Mouse (Mus musculus) CD4-positive naive resting alpha-beta T cell, adult 57 days (primary cell): ENCODE results near the gene Dhtkd1. TPM values are rescaled to one million over a fixed set of nuclear protein-coding genes. Genes with fewer than 3 reads are reported as not detected.

ENCODE experiments used
- total RNA-seq: library from RNA; stranded (reverse); gene quantifications from one replicate; pipeline ENCODE4 v1.2.4, GENCODE M21; 2023

Gene Dhtkd1
- total RNA-seq = not detected

DNA sequence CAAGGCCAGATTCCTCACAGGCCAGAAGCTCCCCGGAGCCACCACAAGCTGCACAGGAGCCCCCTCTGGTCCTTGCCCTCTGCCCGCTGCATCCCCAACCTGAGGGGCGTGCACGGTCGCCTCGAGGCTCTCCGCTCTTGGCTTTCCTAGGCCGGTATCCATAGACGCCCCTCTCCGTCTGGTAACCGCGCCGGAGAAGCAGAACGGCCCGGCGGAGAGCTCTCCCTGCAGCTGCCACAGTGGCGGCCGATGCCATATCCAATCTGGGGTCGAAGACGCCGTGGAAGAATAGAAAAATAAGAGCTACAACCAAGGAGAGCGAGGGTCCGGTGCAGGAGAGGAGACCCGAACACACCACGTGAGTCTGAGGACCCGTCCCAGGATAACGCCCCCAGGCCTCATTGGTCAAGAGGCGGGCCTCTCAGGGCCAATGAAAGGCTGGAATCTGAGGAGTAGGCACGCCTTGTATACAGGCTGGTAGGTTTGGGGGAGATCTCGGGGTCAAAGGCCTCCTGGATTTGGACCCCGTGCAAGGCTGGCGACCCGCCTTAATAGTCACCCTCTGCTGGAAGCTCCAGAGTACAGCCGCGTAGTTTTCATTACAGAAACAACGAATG lies at the start of gene Dhtkd1:
Dhtkd1 (minus strand) TSS at position 377 of the 617 bp plus-strand sequence.

DNA sequence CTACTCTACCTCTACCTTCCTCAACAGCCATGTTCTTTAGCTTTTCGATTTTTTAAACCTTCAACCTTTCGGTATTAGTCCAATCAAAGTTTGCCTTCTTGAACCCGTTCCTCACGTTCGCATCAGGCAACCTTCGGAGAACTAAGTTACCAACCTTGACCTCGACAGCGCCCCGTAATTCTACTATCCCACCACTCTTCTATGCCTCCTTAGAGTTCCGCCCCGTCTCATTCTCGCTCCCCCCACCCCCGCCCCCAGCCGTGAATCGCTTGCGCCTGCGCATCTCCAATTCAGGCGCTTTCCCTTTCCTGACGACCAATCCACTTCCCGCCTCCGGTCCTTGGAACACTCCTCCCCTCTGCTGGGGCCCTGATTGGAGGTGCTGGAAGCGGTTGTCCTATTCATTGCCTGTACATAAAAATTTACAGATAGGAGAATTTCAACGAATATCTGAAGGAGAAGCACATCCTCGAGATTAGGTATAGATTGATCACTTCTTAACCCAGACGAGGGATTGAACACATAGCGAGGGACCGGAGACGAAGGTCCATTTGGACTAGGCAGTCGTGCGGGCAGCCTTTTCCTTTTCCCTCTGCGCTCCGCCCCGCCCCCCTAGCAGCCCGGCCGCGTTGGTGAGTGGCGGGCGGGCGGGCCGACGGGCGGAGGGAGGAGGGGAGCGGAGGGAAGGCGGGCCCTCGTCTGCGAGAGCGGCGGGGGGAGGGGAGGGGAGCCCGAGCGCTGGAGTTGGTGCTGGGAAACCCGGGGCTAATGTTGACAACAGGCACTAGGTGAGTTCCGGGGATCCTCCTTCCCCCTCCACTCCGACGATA lies 8.4 kb upstream of the Dhtkd1 start, which contains the start of gene Upf2:
Upf2 (plus strand) TSS at position 704 of the 830 bp plus-strand sequence.

DNA sequence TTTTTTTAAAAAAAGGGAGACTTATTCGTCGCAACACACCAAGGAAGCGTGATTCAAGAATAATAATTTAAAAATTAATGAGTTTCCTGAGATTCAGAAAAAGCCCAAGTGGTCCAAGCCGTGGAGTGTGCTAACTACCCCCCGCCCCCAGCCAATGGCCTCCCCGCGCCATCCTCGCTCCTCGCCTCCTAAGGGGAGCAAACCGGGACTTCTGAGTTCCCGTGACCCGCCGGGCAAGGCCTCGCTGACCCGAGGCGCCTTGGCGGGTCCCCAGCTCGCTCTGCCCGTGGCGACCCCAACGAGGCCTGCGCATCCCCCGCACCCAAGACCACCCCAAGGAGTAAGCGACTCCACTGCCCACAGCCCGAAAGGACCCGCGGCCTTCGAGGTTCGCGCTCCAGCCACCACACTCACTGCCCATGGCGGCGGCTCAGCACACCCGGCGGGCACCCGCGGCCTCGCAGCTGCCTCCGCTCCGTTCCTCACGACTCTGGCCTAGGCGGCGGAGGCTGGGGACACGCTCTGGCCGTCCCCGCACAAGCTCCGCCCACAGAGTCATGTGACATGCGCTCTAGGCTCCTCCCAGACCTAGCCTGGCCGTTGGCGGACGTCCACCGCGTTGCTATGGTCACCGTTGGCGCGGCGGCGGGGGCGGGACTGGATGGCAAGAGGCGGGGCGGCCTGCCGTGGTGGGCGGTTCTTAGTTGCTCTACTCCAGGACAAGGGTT lies 47.6 kb downstream of the Dhtkd1 start, which contains the start of gene Sec61a2:
Sec61a2 (minus strand) TSS at position 590 of the 728 bp plus-strand sequence.

DNA sequence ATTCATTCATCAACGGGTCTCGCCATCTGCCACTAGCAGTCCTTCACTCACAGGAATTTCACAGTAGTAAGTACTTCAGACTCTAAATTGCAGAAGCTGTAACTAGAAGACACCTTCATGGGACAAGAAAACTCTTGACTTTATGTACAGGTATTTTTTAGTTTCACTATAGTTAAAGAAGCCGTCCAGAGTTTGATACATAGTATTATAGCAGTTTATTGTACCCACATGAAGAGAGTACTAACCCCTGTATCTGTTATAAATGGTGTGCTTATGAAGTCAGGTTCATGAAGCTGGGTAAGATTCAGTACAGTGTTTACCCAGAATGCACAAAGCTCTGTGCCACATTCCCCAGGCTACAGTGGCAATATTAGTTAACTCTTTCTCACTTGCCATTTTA lies 79.8 kb downstream of the Dhtkd1 start, which contains the start of gene Gm13199:
Gm13199 (minus strand) TSS at position 101 of the 400 bp plus-strand sequence.

Other genes with a start within 250 kb of the Dhtkd1 start
- gene Camk1d, start 228.3 kb downstream of the Dhtkd1 start, total RNA-seq = 59.2 TPM
- gene Nudt5, start 97.8 kb downstream of the Dhtkd1 start, total RNA-seq = 19.8 TPM
- gene Cdc123, start 97.6 kb downstream of the Dhtkd1 start, total RNA-seq = 86.3 TPM
- gene Gm13199, start 79.9 kb downstream of the Dhtkd1 start, total RNA-seq = 3.1 TPM
- gene Sec61a2, start 47.4 kb downstream of the Dhtkd1 start, total RNA-seq = 32.1 TPM
- 56.0 TPM for gene Upf2, start 8.7 kb upstream of the Dhtkd1 start, total RNA-seq
- 0.21 TPM for gene Proser2, start 187.4 kb upstream of the Dhtkd1 start, total RNA-seq